Mouse (Mus musculus) thymus, adult 18-20 months (tissue): Measurements from ENCODE around the gene Gramd4.

Experiments
- DNase-seq, 2 experiments: peaks; one replicate each; pipeline ENCODE4 v3.0.0; 2022; ENCODE audit warnings: mixed read lengths in 2 of 2

Gene Gramd4

GRCm38 (mm10) chr15:86074171-86074937 is 16.9 kb downstream of the Gramd4 start:
- DNase-seq: no peak

GRCm38 (mm10) chr15:86075305-86076047 is 18.0 kb downstream of the Gramd4 start:
- DNase-seq: no peak

- DNase-seq: no peak
These were observed 18.5 kb downstream of the Gramd4 start for GRCm38 (mm10) chr15:86076048-86076315.

GRCm38 (mm10) chr15:86076378-86076777 is 18.9 kb downstream of the Gramd4 start:
- DNase-seq: no peak

GRCm38 (mm10) chr15:86077934-86078333 is 20.4 kb downstream of the Gramd4 start:
- no peak for DNase-seq

- DNase-seq: no peak
These were observed 21.2 kb downstream of the Gramd4 start for GRCm38 (mm10) chr15:86078481-86079216.

GRCm38 (mm10) chr15:86079467-86079866 is 22.0 kb downstream of the Gramd4 start:
- no peak for DNase-seq

GRCm38 (mm10) chr15:86079876-86080275 is 22.4 kb downstream of the Gramd4 start:
- DNase-seq: no peak

GRCm38 (mm10) chr15:86080408-86080807 is 22.9 kb downstream of the Gramd4 start:
- no peak for DNase-seq

- DNase-seq: no peak
These were observed 24.2 kb downstream of the Gramd4 start for GRCm38 (mm10) chr15:86081654-86082053.

GRCm38 (mm10) chr15:86082551-86082961 is 25.1 kb downstream of the Gramd4 start:
- DNase-seq: no peak

- DNase-seq: no peak
These were observed 25.8 kb downstream of the Gramd4 start for GRCm38 (mm10) chr15:86083261-86083741.

- no peak for DNase-seq
These were observed 28.1 kb downstream of the Gramd4 start for GRCm38 (mm10) chr15:86085301-86086225.

GRCm38 (mm10) chr15:86086291-86086706 is 28.8 kb downstream of the Gramd4 start:
- DNase-seq: no peak

GRCm38 (mm10) chr15:86087591-86088149 is 30.2 kb downstream of the Gramd4 start:
- DNase-seq: no peak

GRCm38 (mm10) chr15:86088266-86088790 is 30.8 kb downstream of the Gramd4 start:
- DNase-seq: no peak

- no peak for DNase-seq
These were observed 31.7 kb downstream of the Gramd4 start for GRCm38 (mm10) chr15:86089091-86089744.

GRCm38 (mm10) chr15:86089991-86090529 is 32.6 kb downstream of the Gramd4 start:
- no peak for DNase-seq

- no peak for DNase-seq
These were observed 33.1 kb downstream of the Gramd4 start for GRCm38 (mm10) chr15:86090578-86090977.

- no peak for DNase-seq
These were observed 33.9 kb downstream of the Gramd4 start for GRCm38 (mm10) chr15:86091201-86091997.
